Mouse (Mus musculus): ENCODE data around the gene Kbtbd6. TPM values are rescaled to one million over a fixed set of nuclear protein-coding genes. Genes with fewer than 3 reads are reported as not detected.

The Kbtbd6 gene
- polyA plus RNA-seq, 3 experiments from 2014 or later: 0.92 TPM; not detected in 2

- ATAC-seq: peak; percentile 75
Measured at GRCm38 (mm10) chr14:79481339-79482151, 29.9 kb downstream of the Kbtbd6 start, which contains the start of gene Wbp4. Wbp4 (minus strand) TSS chr14:79481520.

DNA sequence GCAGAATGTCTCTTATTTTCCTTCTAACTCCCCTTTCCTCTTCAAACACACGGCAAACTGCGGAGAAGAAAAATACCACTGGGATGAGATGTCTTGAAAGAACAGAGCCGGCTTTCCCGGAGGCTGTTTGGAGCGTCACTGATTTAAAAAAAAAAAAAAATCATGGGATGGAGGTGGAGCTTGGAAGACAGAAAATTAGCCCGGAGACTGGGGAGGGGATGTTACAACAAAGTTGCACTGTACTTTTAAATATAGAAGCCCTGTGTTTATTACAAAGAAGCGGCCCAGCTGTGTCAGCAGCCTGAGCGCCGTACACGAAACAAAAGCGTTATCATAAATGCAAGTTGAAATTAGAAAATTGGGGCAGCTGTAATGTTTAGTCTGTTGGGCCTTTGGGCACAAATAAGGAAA is 30.6 kb downstream of the Kbtbd6 start:
- ATAC-seq: no peak

GRCm38 (mm10) chr14:79482747-79483355 is 31.2 kb downstream of the Kbtbd6 start:
- no peak for ATAC-seq

DNA sequence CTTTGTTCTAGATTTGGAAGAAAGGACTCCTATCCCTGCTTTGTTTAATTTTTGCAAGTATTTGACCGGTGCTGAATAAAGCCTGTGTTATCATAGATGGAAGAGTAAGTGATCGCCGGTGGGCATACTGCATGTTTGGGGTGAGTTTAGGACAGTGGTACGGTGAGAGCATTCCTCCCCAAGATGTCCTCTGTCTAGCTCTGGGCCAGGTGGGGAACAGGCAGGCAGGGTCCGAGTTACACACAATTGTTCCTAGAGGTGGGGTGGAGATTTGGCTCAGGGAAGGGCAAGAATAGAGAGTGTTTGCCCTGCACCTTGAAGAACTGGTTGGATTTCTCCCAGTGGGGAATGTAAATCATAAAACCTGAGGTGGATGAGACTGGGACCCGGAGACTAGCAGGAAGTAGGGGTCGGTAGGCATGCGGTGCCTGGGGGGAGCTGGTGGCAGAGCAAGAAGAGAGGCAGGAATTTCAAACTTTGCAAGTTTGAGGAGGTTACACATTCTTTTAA is 32.0 kb downstream of the Kbtbd6 start:
- ATAC-seq: no peak

GRCm38 (mm10) chr14:79486617-79486992 is 35.0 kb downstream of the Kbtbd6 start:
- no peak for ATAC-seq

- ATAC-seq: no peak
Measured at GRCm38 (mm10) chr14:79486993-79487731, 35.5 kb downstream of the Kbtbd6 start.

DNA sequence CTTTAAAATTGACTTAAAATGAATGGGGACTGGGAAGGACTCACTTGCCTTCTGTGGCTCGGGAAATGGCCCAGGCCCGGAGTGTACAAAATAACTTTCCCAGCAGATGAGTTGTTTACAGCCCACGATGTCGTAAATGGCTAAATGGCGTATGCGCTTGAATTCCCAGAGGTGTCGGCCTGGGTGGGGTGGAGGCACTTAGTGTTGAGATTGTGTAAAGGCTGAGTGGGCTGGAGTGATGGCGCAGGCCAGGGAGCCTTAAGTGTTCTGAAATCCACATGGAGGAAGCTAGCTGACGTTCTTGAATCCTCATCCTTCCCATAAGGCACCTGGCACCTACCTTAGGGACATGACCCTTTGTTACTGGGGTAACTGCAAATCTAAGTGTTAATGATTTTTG is 36.9 kb downstream of the Kbtbd6 start:
- no peak for ATAC-seq

GRCm38 (mm10) chr14:79489150-79489549 is 37.5 kb downstream of the Kbtbd6 start:
- ATAC-seq: no peak

GRCm38 (mm10) chr14:79490246-79490645 is 38.6 kb downstream of the Kbtbd6 start:
- ATAC-seq: no peak

DNA sequence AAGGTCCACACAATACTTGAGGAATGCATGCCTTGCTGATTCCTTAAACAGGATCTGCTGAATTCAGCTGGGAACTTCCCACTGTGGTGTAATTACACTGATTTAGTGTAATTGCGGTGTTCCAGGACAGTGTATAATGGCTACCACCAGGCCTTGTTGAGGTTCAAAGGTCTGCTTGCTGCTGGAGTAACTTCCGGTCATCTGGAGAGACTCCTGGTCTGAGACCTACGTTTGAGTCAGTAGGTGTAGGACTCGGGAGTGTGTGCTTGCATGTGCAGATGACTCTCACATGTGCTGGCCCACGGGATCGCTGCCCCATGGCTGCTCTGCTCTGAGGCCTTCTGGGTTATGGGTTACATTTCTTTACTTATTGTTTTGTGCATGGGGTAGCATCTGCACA is 42.7 kb downstream of the Kbtbd6 start:
- no peak for ATAC-seq

GRCm38 (mm10) chr14:79499326-79499725 is 47.7 kb downstream of the Kbtbd6 start:
- ATAC-seq: peak; percentile 81

GRCm38 (mm10) chr14:79500756-79501155 is 49.1 kb downstream of the Kbtbd6 start:
- ATAC-seq: no peak

- peak; percentile 46 for ATAC-seq
Measured at GRCm38 (mm10) chr14:79503371-79504075, 51.9 kb downstream of the Kbtbd6 start.

Other genes with a start within 250 kb of the Kbtbd6 start
- gene Zfp957, start 204.5 kb upstream of the Kbtbd6 start, polyA plus RNA-seq (2017; shearing (Covaris generic)): under 1 TPM in 1 of 3 experiments, not detected in 2; 0.31 TPM
- 10 to 100 TPM; 31.1 to 35.0 (median 32.7) TPM for gene Rgcc, start 150.2 kb upstream of the Kbtbd6 start, polyA plus RNA-seq (2017; shearing (Covaris generic))
- 10 to 100 TPM; 55.1 to 68.9 (median 63.2) TPM for gene Naa16, start 61.1 kb upstream of the Kbtbd6 start, polyA plus RNA-seq (2017; shearing (Covaris generic))
- gene Mtrf1, start 54.1 kb upstream of the Kbtbd6 start, polyA plus RNA-seq (2017; shearing (Covaris generic)): 1 to 10 TPM; 6.1 to 7.3 (median 7.1) TPM
- gene Kbtbd7, start 25.3 kb upstream of the Kbtbd6 start, polyA plus RNA-seq (2017; shearing (Covaris generic)): 1 to 10 TPM; 1.3 to 1.9 (median 1.6) TPM
- 100 to 1,000 TPM; 128 to 177 (median 141) TPM for gene Elf1, start 29.4 kb downstream of the Kbtbd6 start, polyA plus RNA-seq (2017; shearing (Covaris generic))
- gene Wbp4, start 29.7 kb downstream of the Kbtbd6 start, polyA plus RNA-seq (2017; shearing (Covaris generic)): 10 to 100 TPM; 28.3 to 31.3 (median 30.8) TPM
- 100 to 1,000 TPM; 131 to 226 (median 153) TPM for gene Sugt1, start 135.9 kb downstream of the Kbtbd6 start, polyA plus RNA-seq (2017; shearing (Covaris generic))
- gene Cnmd, start 210.3 kb downstream of the Kbtbd6 start, polyA plus RNA-seq (2017; shearing (Covaris generic)): not detected